Mouse (Mus musculus) kidney, postnatal 14 days (tissue): ENCODE results near the gene Ppp1r1c.
"Not testable (repeated sequence)": the region's sequence is repeated elsewhere in the genome, so short reads cannot be mapped to it uniquely, and the experiment has no call there.

Experiments used
- DNase-seq: peaks from one replicate; pipeline ENCODE4 v3.0.0; 2022; ENCODE audit warnings: mixed read lengths

Gene Ppp1r1c

DNA sequence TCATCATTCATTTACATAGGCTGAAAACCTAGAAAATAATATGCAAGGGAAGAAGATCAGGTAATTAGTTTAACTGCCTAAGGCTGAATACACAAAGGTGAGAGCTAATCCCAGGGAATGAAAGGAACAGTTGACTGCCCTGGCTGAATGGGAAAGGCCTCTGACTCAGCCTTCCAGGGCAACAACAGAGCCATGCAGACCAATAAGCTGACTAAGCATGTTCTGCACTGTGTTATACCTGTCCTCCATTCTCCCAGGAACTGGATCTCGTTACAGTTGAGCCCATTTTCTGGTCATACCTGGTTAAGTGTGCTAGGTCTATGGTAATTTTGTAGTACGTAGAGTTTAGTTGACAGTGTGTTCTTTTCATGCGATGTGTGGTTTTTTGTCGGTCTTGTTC is 36.6 kb downstream of the Ppp1r1c start:
- no peak for DNase-seq

DNA sequence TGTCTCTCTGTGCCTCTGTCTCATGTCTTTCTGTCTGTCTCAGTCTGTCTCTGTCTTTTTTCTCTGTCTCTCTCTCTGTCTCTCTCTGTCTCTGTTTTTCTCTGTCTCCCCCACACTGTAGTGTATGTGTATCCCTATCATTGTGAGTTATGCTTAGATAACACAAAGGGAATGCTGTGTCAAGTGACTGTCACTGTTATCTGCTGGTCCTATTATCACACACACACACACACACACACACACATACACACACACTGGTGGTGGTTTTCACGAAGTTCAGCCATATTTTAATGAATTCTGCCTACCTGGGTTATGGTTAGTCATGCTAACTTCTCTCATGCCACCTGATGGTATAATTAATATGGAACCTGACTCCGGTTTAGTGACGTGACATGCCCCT is 44.1 kb downstream of the Ppp1r1c start:
- DNase-seq, result no peak

DNA sequence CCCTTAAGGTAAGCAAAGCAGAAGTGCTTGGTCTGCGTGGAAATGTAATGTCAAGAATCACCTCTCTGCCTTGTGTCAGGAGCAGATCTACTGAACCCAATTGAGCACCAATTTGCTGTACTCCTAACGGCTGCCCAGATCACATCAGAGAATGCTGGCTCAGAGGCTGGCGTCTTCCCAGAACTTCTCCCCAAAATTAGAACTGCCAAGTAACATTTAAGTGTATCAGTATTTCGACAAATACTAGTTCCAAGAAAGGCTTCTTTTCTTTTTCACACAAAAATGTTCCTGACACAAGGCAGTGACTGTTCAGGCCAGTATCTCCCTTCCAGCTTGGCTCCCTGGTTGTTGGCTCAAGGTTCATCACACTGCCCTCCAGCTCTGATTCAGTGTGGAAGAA is 52.4 kb downstream of the Ppp1r1c start:
- no peak for DNase-seq

DNA sequence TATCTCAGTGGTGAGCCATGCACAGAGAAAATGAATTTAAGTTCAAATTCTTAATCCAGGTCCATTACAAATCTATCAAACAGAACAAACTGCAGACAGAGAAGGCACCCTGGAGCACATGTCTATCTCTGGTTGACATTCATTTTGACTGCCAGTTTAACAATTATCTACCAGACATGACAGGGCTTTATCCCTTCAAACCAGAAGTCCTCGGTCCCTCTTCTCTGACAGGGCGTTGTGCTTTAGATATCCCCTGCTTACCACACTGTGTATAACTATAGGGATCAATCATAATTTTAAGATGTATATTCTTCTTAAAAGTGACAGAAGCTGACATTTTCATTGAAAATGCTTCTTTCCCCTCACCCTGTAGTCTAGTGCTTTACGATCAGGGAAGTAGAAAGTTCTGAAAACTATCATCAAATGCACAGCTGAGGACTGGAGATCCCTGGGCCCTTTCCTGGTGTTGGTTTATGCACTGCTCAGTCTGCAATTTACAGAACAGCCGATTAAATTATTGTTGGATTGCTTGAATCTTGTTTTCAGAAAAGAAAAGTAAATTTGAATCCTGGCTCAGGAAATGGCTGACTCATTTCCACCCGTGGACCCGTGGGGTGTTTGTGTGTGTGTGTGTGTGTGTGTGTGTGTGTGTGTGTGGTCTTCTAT is 55.3 kb downstream of the Ppp1r1c start:
- DNase-seq, result no peak

DNA sequence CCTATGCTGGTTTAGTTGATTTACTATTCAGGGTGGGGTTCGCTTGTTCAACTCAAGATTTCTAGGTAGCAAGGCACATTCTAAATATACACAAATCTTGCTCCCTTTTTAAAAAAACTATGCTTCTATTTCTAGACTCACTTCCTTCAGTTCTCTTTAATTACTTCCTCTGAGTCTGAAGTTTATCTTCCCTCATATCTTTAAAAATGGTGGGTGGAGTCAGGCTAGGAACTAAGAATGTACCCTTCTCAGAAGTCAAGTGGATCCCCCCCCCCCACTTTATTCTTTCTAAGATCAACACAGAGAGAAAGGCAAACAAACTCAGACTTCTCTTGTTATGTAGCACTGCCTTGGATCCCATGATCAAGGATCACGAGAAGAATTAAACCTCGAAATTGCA is 57.5 kb downstream of the Ppp1r1c start:
- no peak for DNase-seq

DNA sequence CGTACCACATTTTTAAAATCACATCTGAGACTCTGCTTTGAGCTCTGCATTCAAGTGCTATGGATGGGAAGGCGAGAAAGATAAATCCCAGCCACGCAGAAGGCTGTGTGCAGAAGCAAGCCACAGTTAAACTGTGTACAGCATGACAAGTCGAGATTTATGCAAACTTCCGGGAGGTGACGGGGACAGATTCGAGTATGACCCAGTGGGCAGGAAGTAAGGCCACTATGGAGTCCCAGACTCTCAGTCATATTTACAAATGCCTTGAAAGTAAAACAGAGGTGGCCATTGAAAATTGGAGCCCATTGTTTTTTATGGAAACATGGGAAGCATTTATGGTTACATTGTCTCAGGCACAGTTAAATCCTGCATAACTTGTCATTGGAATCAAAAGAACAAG is 58.1 kb downstream of the Ppp1r1c start:
- DNase-seq, result peak; percentile 34

DNA sequence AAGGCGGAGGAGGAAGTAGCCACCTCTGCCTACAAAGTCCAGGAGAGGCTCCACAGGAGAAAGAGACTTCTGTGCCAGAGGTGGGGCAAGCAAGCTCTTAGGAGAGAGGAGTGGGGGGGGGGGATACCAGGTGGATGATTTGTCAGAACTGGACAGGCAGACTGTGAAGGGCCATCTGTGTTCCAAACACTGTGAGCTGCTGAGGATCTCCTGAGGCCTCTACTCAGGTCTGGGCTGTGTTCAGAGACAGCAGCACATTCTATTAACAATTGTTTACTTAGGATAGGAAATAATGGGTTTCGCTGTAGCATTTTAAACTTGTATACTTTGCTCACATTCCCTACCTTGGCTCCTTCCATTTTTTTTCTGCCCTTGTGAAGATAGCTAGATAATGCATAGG is 61.0 kb downstream of the Ppp1r1c start:
- no peak for DNase-seq

DNA sequence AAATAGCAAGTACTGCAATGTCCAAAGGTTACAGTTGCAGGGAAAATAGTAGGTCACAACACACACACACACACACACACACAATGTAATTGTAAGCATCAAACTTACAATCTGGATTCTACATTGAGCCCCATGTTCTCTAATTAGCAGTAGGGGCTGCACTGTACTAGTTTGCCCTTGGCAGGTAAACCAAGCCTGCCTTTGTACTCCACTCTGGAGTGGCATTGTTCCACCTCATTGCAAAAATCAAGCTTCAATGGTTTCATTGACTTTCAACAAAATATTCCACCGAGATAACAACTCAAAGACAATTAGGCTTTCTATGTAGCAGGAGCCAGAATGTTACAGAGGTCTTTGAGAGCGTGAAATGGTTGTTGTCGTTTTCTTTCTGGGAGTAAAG is 62.7 kb downstream of the Ppp1r1c start:
- no peak for DNase-seq

DNA sequence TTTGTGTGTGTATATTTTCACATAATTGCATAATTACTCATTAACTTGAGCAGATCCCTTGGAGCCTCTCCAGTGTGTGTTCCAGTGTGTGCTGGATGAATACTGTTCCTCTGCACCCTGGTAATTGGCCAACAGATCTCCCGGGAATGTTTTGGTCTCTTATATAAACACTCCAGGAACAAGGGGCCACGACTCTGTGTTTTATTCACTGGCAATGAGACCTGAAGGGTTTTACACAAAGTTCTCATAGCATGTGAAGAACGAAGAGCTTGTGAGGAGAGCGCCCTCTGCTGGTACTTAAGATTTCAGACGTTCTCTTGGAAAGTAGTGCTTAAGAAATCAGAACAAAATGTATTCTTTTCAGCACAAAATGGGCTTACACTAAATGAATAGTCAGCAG is 66.8 kb downstream of the Ppp1r1c start:
- peak; percentile 85 for DNase-seq

DNA sequence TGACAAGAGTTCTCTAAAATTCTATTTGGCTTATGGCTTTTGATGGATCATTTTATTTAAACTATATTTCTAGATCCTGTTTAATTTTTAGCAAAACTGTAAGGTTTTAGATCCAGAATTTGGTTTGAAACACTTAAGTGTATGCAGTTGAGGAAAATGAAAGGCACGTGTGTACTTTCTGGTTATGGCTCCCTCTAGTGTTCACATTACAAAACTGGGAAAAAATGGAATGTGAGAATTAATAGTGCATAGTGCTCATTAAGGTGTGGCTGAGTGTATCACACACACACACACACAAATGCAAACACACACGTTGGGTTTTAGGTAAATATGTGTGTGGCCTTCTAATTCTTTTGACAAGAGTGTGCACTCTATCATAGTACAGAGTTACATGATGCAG is 70.2 kb downstream of the Ppp1r1c start:
- DNase-seq, result no peak

DNA sequence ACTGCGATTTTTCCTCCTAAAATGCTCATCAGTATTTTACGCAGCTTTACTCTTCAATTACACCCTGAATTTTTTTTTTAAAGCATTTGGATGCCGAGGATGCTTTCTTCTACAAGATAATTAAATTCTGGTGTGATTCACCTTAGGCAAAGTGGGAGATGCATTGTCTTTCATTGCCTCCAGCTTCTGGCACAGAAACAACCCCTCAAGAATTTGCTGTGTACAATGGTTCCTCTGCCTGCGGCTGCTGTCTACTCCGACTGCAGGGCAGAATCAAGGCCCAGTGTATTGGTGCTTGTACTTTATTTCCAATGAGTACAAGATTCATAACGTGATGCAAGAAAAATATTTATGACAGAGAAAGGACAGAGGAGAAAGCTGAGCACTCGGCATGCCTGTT is 73.2 kb downstream of the Ppp1r1c start:
- DNase-seq, result no peak

DNA sequence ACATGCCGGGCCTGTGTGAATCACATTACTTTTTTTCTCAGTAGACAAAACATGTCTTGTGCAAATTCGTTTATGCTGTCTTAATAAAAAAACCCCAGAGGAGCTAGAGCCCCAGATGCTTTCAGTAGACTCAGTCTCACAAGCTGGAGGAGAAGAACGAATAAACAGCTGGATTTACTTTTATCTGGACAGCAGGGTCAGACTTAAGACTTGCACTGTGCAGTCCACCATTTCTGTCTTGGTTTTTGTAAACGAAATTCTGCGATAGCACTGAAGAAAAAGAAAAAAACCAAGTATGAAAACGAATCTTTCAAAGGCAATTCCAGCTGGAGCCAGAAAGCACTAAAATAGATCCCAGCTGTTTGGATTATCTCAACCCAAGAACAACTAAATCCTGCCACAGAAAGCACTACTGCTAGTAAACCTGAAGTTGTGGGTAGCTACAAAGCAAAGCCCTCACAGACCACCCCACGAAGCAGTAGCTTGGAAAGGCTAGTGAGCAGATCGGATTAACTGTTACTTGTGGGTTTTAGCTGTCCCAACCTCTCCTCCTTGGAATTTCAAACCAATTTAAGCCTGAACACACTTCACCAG is 78.1 kb downstream of the Ppp1r1c start:
- DNase-seq, result no peak

DNA sequence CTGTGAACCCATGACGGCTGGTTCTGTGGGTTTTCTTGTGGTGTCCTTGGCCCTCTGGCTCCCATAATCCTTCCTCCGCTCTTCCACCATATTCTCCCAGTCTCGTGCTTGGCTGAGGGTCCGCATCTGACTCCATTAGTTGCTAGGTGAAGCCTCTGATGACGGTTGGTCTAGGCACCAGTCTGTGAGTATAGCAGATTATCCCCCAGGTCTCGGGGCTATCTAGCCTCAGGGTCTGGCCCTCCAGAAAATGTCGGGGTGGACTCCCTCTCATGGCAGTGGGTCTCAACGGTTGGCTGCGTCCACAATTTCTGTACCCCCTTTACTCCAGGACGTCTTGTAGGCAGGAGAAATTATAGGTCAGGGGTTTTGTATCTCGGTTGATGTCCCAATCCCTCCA is 78.9 kb downstream of the Ppp1r1c start:
- no peak for DNase-seq

DNA sequence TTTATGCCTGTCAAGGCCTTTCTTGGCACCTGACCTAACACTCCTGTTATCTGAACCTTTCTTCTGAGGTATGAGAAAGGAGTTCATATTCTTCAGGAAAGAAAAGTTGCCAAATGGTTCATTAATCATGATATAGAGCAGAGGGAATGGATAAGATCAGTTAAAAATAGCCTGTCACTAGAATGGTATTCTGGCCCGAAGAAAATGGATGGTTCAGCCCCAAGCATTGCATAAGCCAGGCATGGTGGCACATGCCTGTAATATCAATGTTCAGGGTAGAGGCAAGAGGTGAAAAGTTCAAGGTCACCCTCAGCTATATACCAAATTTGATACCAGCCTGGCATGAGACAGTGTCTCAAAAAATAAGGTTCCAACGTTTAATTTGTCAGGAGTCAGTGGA is 85.6 kb downstream of the Ppp1r1c start:
- DNase-seq, result no peak

DNA sequence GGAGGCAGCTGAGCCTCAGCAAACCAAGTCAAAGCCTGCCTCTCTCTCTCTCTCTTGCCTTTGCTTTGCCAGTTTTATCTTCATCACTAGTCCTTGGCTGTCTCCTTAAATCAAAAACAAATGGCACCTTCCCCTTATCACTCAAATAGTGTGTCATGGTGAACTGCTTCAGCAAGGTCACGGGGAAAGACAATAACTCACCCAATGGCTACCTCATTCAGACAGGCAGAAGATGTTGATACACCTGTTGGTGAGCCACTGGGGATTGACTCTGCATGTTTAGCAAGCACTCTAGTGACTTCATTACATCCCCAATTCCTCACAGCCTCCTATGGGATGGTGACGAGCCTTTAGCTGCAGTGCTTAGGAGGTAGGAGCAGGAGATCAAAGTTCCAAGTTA is 89.9 kb downstream of the Ppp1r1c start:
- no peak for DNase-seq

DNA sequence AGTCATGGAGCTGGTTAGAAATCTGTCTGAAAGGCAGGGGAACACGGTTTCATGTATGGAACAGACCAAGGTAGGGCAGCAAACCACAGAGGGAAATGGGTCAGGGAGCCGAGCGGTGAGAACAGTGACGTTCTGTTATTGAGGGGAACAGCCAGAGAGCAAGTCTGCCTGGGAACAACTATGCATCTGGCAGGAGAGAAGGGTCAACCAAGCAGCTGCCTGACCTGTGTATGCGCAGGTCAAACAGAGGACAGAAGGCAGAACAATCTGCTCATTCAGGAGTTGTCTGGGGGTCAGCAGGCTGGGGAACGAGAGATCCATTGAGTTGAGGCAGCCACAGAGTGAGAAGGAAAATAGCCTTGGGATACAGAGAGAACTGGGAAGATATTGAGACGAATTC is 91.0 kb downstream of the Ppp1r1c start:
- DNase-seq, result no peak

DNA sequence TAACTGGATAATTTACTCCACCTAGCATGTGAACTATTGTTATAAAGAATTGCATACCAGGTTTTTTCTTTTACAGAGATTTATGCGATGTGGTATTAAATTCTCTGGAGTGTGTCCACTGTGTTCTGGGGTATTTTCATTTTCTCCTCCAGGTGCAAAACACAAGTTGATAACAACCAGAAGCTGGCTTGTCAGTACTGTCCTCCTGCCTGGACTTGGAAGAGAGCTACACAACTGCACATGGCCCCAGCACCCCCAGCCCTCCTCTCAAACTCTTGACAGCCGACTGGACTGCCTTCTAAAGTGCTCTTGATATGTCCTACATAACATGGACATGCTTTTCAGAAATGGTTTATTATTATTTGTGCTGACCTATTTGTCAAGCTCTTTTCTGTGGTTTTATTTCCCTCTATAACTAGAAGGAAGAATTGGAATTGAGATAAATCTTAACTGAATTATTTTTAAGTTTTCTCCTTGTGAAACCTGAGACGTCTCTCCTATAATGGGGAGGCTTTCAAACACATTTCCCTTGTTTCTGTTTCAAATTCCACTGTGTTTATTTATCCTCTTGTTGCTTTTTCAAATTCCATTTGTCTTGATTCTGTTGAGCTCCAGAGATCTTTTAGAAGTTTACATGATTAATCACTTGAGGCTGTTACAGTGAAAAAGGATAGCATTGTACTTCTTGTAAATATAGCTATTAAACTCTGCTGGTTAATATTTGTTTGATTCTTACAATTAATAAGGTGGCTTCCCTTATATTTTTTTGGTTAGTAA is 108.3 kb downstream of the Ppp1r1c start:
- no peak for DNase-seq

DNA sequence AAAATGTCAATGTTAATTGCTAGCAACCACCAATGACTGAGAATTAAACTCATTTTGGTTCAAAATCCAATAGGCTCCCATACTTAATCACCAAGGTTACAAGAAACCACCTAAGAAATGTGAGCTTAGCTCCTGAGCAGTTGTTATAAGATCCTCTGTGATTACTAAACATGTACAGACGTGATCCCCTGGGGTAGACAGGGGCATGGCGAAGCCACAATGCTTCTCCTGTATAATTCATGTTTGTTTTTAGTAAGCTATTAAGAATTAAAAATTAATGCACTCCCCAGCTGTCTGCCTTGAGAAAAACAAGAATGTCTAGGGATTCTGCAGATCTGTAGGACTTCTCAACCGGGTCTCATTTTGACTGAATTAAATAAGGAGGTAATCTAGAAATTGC is 112.0 kb downstream of the Ppp1r1c start:
- no peak for DNase-seq

DNA sequence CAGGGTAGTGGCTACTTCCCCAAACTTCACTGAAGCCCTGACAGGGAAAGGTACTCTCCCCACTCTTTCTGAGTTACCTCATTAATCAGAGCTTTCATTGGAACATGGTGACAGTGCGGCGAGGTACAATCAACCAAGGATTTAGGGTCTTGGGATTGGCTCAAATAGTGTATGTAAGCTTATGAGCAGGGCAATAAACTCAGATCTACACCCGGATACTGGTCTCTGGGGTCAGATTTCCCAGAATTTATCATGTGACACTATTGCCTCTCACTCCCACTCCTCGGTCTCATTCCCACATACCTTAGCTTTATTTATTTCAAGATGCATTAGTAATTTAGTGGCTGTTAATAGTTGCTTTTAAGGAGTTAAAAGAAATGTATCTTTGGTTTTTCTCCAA is 118.3 kb downstream of the Ppp1r1c start:
- no peak for DNase-seq

DNA sequence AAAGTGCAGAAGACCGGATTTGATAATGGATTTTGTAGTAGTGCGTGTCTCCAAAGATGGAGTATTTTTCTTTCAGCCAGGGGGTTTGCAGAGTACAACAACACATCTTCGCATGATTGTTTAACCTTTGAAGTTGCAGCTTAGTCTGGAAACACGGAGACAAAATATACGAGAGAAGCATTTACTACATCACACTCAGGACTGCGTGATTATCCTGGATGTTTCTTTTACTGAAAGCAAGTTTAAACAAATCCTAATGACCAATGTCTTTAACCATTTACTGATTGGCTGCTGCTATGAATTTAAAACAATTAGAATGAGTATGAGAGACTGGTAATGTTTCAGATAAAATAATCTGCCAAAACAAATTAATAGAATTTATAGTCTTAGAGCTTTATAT is 131.5 kb downstream of the Ppp1r1c start:
- no peak for DNase-seq

DNA sequence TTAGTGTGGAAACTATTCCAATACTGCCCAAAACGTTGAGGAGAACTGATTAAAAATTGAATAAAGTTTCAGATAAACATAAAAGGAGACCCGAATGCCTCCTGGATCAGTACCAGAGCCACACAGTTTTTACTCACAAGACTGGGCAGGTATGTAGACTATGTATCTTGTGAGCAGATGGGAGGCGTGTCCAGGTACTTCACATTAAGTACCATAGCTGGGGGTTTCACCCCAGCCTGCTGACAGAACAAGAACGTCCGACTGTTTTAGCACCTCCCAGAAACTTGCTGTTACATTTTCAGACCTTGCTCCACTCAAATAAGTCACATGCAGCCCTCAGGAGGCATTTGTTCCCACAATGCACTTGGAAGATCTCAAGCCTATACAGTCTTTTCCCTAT is 131.9 kb downstream of the Ppp1r1c start:
- no peak for DNase-seq

DNA sequence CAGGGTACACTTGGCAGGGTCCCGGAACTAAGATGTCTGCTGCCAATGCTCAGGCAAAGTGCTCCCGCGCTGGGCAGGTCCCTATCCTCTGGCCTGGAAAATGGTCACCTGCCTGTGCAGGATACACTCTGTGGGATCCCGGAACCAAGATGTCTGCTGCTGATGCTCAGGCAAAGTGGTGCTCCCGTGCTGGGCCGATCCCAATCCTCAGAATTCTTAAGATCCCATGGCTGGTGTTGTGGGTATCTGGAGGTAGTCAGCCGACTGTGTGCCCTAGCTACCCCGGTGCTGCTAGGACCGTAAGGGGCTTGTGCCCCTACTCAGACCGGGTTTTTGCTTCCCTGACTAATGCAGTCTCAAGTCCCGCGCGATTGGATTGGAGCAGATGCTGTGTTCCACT is 139.8 kb downstream of the Ppp1r1c start:
- DNase-seq, result not testable (repeated sequence)

DNA sequence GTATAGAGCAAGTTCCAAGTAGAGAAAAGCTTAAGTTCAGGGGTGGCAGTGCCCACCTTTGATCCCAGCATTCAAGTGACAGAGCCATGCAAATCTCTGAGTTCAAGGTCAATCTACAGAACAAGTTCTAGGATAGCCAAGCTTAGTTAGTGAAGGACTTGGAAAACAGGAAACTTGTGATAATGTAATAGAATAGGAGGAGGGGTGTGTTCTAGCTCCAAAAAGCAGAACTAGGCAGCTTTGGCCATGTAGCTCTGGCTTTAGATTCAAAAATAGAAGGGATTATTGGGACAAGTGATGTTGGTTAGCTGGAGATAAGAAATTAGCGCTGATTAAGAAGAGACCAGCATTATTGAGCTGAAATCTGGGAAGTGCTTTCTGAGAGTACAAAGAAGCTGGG is 149.3 kb downstream of the Ppp1r1c start:
- DNase-seq, result no peak

DNA sequence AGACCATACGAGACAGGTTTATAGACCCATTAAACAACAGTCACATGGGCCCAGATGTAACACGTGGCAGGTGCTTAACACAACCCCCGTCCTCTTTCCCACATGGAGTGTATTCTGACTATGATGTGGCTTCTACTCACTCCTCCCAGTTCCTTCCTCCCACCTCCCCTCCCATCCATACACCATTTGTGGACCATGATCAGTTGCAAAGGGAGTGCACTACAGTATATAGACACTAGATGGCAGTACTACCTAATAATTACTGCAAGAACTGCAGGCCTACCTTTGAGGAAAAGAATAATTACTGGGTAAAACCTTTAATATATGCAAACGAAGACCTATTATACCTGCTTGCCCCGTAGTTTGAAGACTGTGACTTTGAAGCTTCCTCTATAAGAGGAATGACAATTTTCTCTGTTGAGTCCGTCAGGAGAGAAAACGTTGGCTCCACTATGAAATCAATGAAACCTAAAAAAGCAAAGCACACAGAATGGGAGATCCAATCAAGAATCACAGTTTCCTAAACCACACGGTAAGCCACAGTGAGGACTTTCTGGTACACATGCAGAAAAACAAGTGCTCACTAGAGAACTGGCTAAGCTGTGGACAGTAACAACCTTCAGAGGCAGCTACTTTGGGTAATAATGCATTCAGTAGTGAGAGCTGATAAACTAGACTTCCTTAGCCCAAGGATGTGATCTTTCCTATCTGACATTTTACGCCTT is 157.9 kb downstream of the Ppp1r1c start:
- DNase-seq, result peak; percentile 40
